Mouse (Mus musculus) midbrain, embryonic 16.5 days (tissue): ENCODE results near the gene Rab25. TPM values are rescaled to one million over a fixed set of nuclear protein-coding genes. Genes with fewer than 3 reads are reported as not detected.

Source experiments
- ATAC-seq: fragments of 200-750 bp; cut with Nextera tagmentation; 2 replicates; pipeline ENCODE4 v1.8.0; 2017; ENCODE audit warnings: moderate TSS enrichment
- H3K27ac ChIP-seq: fragments of 300-500 bp; sonication (generic); 2 replicates; pipeline ENCODE4 v1.5.1; 2014; ENCODE audit warnings: mild to moderate bottlenecking, low read length, mixed read lengths
- H3K27me3 ChIP-seq: fragments of 300-500 bp; sonication (generic); 2 replicates; pipeline ENCODE4 v1.6.1; 2014; ENCODE audit warnings: low read depth, low read length, mixed read lengths; ENCODE audit not compliant: control insufficient read depth, insufficient read depth
- H3K36me3 ChIP-seq: fragments of 300-500 bp; sonication (generic); 2 replicates; pipeline ENCODE4 v1.6.1; 2014; ENCODE audit warnings: mild to moderate bottlenecking, low read length, moderate library complexity, mixed read lengths; ENCODE audit not compliant: control insufficient read depth, insufficient read depth
- H3K4me1 ChIP-seq: fragments of 300-500 bp; sonication (generic); 2 replicates; pipeline ENCODE4 v1.6.1; 2014; ENCODE audit warnings: mild to moderate bottlenecking, low read length, mixed read lengths; ENCODE audit not compliant: control insufficient read depth, insufficient read depth
- H3K4me2 ChIP-seq: fragments of 300-500 bp; sonication (generic); 2 replicates; pipeline ENCODE4 v1.6.1; 2014; ENCODE audit warnings: mild to moderate bottlenecking, low read length, mixed read lengths
- H3K4me3 ChIP-seq: fragments of 300-500 bp; sonication (generic); 2 replicates; pipeline ENCODE4 v1.5.1; 2014; ENCODE audit warnings: low read depth, mild to moderate bottlenecking, low read length, moderate library complexity, mixed read lengths
- H3K9ac ChIP-seq: fragments of 300-500 bp; sonication (generic); 2 replicates; pipeline ENCODE4 v1.6.1; 2014; ENCODE audit warnings: low read depth, low read length, mixed read lengths
- H3K9me3 ChIP-seq: fragments of 300-500 bp; sonication (generic); replicated peaks from 2 replicates; pipeline ENCODE4 v1.6.1; 2014; ENCODE audit warnings: mild to moderate bottlenecking, low read length, mixed read lengths; ENCODE audit not compliant: control insufficient read depth, poor library complexity, severe bottlenecking
- WGBS: fragments of 180-500 bp; shearing (Covaris S2); extraction: QIAGEN DNeasy Blood & Tissue Kit; methylation state at CpG from one replicate; pipeline ENCODE4 v1.1.7; 2014; 5-methylcytosine and 5-hydroxymethylcytosine counted together
- polyA plus RNA-seq: library from polyadenylated mRNA; unstranded; fragments of >200 nt; fragmentation: Nextera tagmentation; extraction: Ambion mirVana; gene quantifications from 2 replicates; pipeline ENCODE4 v1.2.1, GENCODE M21; 2015

The Rab25 gene
- polyA plus RNA-seq, 1 experiment from 2014 or later = 0.69 TPM

GRCm38 (mm10) chr3:88540085-88540484 is 8.0 kb downstream of the Rab25 start:
- Histone ChIP-seq H3K4me3 (no peak overlapping the region), H3K9me3 (no peaks in the 10 kb centered on the region), H3K27me3 (no peaks in the 10 kb centered on the region), H3K4me1 (peaks cover 52% of the 10 kb centered on the region), H3K4me2 (no peak overlapping the region), H3K36me3 (peaks cover 28% of the 10 kb centered on the region), H3K27ac (peak overlapping the region; percentile 59; the same call in 1 of the 2 replicates), H3K9ac (no peak overlapping the region)
- WGBS = 38% methylated on average over 5 of the region's 5 CpGs
- ATAC-seq = no peak

GRCm38 (mm10) chr3:88539397-88539796 is 8.7 kb downstream of the Rab25 start:
- H3K27ac ChIP-seq = peak overlapping the region; percentile 53; the same call in 1 of the 2 replicates
- H3K9me3 ChIP-seq = no peaks in the 10 kb centered on the region
- no peak for ATAC-seq
- H3K4me3 ChIP-seq = no peak overlapping the region
- H3K9ac ChIP-seq = no peak overlapping the region
- H3K4me1 ChIP-seq = peaks cover 59% of the 10 kb centered on the region
- H3K27me3 ChIP-seq = no peaks in the 10 kb centered on the region
- H3K36me3 ChIP-seq = peaks cover 28% of the 10 kb centered on the region
- no peak overlapping the region for H3K4me2 ChIP-seq
- 1% methylated on average over 3 of the region's 3 CpGs for WGBS

GRCm38 (mm10) chr3:88538271-88539145 is 9.6 kb downstream of the Rab25 start:
- WGBS = 15% methylated on average over 9 of the region's 9 CpGs
- Histone ChIP-seq H3K4me3 (no peak overlapping the region), H3K9ac (no peak overlapping the region), H3K4me2 (no peak overlapping the region), H3K9me3 (no peaks in the 10 kb centered on the region), H3K4me1 (peaks cover 61% of the 10 kb centered on the region), H3K27ac (peak overlapping the region; percentile 53), H3K27me3 (no peaks in the 10 kb centered on the region), H3K36me3 (peaks cover 28% of the 10 kb centered on the region)
- no peak for ATAC-seq

- Histone ChIP-seq H3K36me3 (peaks cover 28% of the 10 kb centered on the region), H3K4me1 (peaks cover 61% of the 10 kb centered on the region), H3K4me3 (no peak overlapping the region; the same call in 1 of the 2 replicates), H3K9ac (peak overlapping the region; percentile 51), H3K9me3 (no peaks in the 10 kb centered on the region), H3K27me3 (no peaks in the 10 kb centered on the region), H3K4me2 (peak overlapping the region; percentile 93; the same call in 1 of the 2 replicates), H3K27ac (0 out of 2 replicates have a peak overlapping the region, but pooled peaks have one; percentile 9)
- 56% methylated on average over 6 of the region's 6 CpGs for WGBS
- no peak for ATAC-seq
Observed at GRCm38 (mm10) chr3:88537146-88537545, 11.0 kb downstream of the Rab25 start.

GRCm38 (mm10) chr3:88536103-88536930 is 11.8 kb downstream of the Rab25 start:
- H3K4me1 ChIP-seq = peaks cover 58% of the 10 kb centered on the region
- H3K9me3 ChIP-seq = no peaks in the 10 kb centered on the region
- peaks cover 28% of the 10 kb centered on the region for H3K36me3 ChIP-seq
- no peak for ATAC-seq
- peak overlapping the region; percentile 51 for H3K9ac ChIP-seq
- peak overlapping the region; percentile 60 for H3K4me3 ChIP-seq
- H3K4me2 ChIP-seq = peak overlapping the region; percentile 93
- peak overlapping the region; percentile 23; the same call in 1 of the 2 replicates for H3K27ac ChIP-seq
- WGBS = 3% methylated on average over 63 of the region's 64 CpGs
- no peaks in the 10 kb centered on the region for H3K27me3 ChIP-seq

GRCm38 (mm10) chr3:88535527-88535926 is 12.6 kb downstream of the Rab25 start:
- H3K9me3 ChIP-seq = no peaks in the 10 kb centered on the region
- no peak for ATAC-seq
- WGBS = 16% methylated on average over 4 of the region's 4 CpGs
- peak overlapping the region; percentile 93 for H3K4me2 ChIP-seq
- peak overlapping the region; percentile 47; the same call in 1 of the 2 replicates for H3K27ac ChIP-seq
- H3K4me3 ChIP-seq = peak overlapping the region; percentile 60
- H3K36me3 ChIP-seq = peaks cover 28% of the 10 kb centered on the region
- H3K9ac ChIP-seq = peak overlapping the region; percentile 100
- H3K4me1 ChIP-seq = peaks cover 57% of the 10 kb centered on the region
- H3K27me3 ChIP-seq = no peaks in the 10 kb centered on the region

- WGBS = 7% methylated on average over 3 of the region's 3 CpGs
- Histone ChIP-seq H3K9ac (peak overlapping the region; percentile 100), H3K4me3 (peak overlapping the region; percentile 60), H3K9me3 (no peaks in the 10 kb centered on the region), H3K36me3 (peaks cover 26% of the 10 kb centered on the region), H3K4me2 (peak overlapping the region; percentile 93), H3K27me3 (no peaks in the 10 kb centered on the region), H3K4me1 (peaks cover 59% of the 10 kb centered on the region), H3K27ac (peak overlapping the region; percentile 47)
- ATAC-seq = no peak
Observed at GRCm38 (mm10) chr3:88535005-88535404, 13.1 kb downstream of the Rab25 start.

GRCm38 (mm10) chr3:88533706-88534105 is 14.4 kb downstream of the Rab25 start:
- Histone ChIP-seq H3K27me3 (no peaks in the 10 kb centered on the region), H3K9ac (peak overlapping the region; percentile 100), H3K36me3 (peaks cover 25% of the 10 kb centered on the region), H3K4me1 (peaks cover 64% of the 10 kb centered on the region), H3K4me2 (peak overlapping the region; percentile 93), H3K27ac (peak overlapping the region; percentile 99), H3K9me3 (no peaks in the 10 kb centered on the region), H3K4me3 (peak overlapping the region; percentile 60)
- ATAC-seq = no peak
- 0% methylated on average over 3 of the region's 5 CpGs for WGBS
